Mouse (Mus musculus): Measurements from ENCODE around the gene Keap1.
"Not testable (repeated sequence)": the region's sequence is repeated elsewhere in the genome, so short reads cannot be mapped to it uniquely, and the experiment has no call there.

The Keap1 gene

DNA sequence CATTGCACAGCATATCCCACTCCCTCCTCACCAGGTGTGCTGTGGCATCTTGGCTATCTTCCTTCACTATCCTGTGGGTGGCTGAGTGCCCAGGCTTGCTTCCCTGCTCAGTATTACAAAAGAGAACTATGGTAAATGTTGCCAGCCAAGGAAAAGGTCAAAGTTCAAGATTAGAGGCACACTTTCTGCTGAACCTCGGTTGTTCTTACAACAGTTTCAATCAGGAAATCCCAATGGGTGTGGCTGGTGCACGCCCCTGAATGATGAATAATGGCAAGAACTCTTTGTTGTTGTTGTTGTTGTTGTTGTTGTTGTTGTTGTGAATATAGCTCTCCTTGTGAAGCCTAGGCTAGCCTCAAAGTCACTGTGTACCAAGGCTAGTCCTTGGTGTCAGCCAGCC is 22.7 kb upstream of the Keap1 start:
- DNase-seq (ENCODE audit: low spot score) = no peak

DNA sequence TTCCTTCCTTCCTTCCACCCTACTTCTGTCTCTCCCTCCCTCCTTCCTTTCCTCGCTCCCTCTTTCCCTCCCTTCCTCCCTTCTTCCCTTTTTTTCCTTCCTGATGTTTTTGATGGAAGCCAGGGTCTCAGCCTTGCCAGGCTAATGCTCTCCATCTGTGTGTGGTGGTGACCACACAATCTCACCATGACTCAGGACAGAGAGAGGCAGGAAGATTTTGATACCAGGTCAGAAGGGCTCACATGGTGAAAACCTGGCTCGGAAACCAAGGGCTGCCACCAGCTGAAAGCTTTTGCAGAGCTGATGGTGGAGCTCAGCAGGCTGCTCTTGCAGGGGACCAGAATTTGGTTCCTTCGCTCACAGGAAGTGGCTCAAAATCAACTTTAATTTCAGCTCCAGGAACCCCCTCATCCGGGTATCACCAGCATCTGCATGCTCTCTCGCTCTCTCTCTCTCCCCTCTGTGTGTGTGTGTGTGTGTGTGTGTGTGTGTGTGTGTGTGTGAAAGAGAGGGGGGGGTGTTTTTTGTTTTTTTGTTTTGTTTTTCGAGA is 21.4 kb upstream of the Keap1 start:
- no peak for DNase-seq (ENCODE audit: low spot score)

DNA sequence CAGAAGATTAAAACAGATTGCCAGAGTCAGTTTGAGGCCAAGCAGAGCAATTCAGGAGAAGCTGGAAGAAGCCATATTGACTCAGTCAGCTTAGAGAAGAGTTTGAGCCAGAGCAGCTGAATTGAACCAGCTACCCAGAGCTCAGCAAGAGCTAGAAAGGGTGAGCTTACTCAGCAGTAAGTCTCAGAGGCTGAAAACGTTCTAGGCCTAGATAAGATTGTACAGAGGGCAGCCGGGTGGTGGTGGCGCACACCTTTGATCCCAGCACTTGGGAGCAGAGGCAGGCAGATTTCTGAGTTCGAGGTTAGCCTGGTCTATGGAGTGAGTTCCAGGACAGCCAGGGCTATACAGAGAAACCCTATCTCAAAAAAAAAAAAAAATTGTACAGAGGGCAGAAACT is 17.2 kb upstream of the Keap1 start:
- not testable (repeated sequence) for DNase-seq (ENCODE audit: low spot score)

DNA sequence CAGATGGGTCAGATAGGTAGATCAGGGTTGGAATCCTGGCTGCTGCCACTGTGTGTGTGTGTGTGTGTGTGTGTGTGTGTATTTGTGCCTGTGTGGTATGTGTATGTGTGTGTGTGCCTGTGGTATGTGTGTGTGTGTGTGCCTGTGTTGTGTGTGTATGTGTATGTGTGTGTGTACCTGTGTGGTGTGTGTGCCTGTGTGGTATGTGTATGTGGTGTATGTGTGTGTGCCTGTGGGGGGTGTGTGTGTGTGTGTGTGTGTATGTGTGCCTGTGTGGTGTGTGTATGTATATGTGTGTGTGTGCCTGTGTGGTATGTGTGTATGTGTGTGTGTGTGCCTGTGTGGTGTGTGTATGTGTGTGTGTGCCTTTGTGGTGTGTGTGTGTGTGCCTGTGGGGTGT is 15.5 kb upstream of the Keap1 start:
- no peak for DNase-seq (ENCODE audit: low spot score)

DNA sequence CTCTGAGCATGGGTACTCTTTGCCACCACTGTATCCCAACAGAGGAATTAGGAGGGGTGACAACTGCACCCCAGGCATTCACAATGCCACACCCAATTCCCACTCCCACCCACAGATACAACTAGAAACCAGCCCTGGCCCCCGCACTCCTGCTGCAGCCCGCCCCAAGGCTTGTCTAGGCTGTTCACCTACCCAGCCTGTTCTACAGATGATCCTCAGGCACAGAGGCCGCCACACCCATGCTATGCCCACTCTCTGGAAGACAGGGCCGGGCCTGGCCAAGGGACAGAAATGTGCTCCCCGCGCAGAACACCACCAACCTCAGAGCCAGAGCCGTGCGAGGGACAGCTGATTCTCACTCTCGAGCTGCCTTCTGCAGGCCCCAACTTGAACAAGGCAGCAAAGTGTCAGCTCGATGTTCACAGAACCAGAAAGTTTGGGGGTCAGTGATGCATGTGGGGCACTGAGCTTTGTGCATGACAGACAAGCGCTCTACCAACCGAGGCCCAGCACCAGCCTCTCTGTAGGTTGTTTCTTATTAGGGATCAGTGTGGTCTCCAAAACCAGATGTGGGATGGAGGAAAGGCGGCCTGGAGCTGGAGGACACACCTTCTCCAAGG is 12.1 kb upstream of the Keap1 start:
- DNase-seq (ENCODE audit: low spot score) = no peak

DNA sequence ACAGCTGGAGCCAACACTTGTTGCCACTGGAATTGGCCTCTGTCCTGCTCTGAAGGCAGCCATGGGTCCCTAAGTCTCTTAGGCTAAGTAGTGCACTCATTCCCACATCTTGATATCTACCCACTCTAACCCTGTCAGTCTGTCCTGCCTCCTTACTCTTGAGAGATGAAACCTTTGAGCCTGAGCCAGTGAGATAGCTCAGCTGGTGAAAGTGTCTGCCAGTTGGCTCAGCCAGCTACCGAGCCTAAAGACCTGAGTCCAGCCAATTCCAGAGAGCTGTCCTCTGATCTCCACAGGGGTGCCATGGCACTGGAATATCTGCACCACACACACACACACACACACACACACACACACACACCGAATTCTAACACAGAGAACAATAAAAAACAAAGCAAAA is 11.3 kb upstream of the Keap1 start:
- DNase-seq (ENCODE audit: low spot score) = no peak

DNA sequence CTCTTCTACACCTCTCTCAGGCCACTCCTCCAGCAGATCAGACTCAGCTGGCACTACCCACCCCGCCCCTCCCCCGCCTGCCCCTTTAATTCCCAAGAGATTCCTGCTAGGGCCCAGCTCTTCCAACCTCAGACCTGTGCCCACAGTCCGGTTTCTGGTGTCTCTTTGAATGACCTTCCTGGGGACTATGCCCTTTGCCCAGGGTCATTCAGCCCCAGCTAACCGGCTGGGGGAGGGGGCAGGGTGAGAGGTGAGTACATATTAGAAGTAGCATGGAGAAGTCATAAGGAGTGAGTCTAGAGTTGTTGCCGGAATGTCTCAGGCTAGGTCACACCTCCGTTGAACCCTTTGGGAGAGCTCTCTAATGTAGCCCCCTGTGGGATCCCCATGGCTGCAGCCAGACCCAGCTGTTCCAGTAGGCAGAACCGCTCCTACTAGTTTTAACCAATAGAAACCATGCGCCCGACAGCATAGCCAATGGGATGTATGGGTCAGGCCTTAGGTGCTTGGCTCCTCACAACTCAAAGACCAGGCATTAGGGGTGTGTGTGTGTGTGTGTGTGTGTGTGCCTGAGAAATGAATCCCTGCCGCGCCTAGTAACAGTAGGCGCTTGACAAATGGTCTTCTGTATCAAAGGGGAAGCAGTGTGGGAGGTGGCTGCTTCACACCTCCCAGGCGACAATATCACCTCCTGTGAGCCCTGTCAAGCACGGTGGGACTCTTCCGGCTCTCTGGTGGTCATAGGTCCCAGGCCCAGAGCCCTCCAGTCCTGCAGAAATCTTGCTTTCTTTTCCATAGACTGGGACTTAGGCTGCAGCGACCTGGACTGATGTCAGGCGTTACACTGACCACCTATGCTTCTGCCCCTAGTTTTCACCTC is 10.7 kb upstream of the Keap1 start:
- no peak for DNase-seq (ENCODE audit: low spot score)

DNA sequence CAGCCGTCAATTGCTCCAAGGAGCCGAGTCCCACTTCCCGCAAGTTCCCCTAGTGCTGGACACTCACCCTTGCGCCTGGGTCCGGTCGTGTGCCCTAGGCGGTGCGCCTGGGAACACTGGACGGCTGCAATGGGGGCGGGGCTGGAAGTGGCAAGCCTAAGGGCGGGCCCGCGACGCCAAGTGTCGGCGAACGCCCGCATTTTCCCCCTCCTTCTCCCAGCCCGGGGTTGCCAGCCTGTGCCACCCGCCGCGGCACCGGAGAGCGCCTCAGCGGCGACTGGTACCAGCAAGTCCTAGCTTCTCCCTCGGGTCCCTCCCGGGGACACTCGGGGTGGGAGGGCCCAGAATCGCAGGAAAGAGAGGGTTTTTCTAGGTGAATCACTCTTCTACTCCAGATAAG is 9.2 kb upstream of the Keap1 start, which contains the start of gene S1pr5:
Gene S1pr5 (minus strand): TSS at position 118 of the 400 bp plus-strand sequence.
- peak; percentile 72 for DNase-seq (ENCODE audit: low spot score)

DNA sequence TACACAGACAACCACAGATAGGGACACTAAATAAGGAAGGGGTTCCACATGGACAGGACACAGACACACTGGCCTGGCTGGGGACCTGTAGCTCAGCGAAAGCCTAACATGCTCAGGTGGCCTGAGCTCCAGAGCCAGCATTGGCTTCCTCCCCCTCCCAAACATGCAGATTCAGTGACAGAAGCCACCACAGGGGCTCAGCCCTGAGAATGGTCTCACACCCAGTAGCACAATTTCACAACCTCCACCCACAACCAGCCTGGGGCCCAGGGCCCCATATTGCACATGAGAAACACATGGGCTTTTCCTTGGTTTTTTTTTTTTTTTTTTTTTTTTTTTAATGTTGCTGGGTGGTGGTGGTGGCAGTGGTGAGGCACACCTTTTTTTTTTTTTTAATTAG is 7.2 kb upstream of the Keap1 start:
- DNase-seq (ENCODE audit: low spot score) = no peak

DNA sequence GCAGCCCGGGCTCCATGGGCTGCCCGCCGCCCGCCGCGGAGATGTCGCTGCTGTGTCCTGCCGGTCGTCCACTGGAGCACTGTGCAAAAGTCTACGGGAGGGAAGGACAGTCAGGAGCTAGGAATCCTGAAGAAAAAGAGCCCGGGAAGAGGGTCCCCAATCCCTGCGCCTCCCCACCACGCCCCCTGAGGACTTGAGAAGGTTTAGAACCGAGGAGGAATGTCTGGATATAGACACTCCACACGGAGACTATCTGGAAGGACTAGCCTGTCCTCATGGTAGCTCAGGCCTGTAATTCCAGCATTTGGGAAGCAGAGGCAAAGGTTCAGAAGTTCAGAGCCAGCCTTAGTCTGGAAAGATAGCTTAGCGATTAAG is 5.9 kb upstream of the Keap1 start:
- DNase-seq (ENCODE audit: low spot score) = no peak

DNA sequence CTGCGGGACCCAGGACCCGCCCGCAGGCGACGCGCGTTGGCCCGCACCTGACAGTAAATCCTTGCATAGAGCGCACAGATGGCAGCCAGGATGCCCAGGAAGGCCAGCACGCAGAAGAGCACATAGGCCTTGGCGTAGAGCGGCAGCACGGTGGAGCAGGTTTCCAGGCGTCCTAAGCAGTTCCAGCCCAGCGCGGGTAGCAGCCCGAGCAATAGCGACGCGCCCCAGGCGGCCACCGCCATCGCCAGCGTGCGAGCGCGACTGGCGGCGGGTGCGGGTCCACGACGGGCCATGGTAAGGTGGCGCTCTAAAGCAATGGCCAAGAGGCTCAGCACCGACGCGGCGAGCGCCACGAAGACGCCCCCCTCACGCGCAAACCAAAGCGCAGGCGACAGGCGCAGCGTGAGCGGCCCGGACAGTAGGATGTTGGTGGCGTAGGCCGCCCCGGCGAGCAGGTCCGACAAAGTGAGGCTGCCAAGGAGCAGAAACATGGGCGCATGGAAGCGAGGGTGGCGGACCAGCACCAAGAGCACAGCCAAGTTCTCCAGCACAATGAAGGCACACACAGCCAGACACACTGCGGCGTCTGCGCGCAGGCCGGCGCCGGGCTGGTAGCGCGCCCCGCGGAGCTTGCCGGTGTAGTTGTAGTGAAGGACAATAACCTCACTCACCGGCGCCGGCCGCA is 5.4 kb upstream of the Keap1 start:
- DNase-seq (ENCODE audit: low spot score) = no peak

DNA sequence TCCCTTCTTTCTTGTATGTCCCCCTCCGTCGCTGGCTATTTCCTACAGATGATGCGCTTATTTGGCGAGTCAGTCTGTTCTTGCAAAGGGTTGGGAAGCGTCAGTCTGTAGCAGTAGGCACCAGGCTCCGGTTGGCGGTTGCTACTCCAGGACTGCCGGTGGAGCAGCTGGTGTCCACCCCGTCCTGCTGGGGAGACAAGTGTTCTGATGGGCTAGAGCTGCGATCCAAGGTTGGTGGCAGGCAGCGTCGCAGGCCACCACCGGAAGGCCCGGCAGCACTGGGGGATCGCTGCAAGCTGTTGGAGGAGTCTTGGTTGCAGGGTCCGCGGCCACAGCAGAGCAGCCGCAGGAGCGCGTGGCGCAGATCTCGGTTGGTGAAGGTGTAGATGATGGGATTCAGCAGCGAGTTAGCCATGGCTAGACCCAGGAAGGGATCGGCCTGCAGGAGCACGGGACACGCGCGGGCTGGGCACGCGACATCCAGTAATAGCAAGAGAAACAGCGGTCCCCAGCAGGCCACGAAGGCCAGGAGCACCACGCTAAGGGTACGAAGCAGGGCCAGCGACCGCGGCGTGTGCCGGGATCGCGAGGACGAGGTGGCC is 4.8 kb upstream of the Keap1 start:
- DNase-seq (ENCODE audit: low spot score) = no peak

DNA sequence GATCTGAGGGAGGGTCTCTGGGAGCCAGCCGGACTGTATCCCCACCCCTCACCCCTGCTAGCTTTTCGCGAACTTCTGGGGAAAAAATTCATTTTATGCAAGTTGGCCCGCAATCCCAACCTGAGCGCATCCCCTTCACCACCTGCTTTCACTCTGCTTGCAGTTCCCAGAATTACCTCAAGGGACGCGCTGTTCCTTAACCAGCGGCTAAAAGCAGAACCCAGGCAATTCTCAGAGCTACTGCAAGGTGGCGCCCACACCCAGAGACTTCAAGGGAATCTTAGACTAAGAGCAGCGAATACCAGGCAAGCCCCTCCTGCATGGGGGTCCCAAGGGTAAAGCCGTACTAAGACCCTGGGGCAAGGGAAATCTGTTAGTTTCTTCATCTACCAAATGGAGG is 2.2 kb upstream of the Keap1 start:
- peak; percentile 87 for DNase-seq (ENCODE audit: low spot score)

DNA sequence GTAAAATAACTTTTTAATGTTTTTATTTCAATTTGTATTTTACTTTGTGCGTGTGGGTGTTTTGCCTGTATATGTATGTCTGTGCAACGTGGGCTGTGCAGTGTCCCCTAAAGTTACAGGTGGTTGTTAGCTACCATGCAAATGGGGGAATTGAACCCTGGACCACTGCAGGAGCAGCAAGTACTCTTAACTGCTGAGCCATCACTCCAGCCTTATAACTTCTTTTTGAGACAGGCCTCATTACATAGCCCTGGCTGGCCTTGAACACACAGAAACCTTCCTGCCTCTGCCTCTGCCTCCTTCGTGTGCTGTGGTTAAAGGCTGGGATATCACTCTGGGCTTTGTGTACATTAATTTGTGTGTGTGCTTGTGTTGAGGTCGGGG is 296 bp upstream of the Keap1 start:
- no peak for DNase-seq (ENCODE audit: low spot score)

DNA sequence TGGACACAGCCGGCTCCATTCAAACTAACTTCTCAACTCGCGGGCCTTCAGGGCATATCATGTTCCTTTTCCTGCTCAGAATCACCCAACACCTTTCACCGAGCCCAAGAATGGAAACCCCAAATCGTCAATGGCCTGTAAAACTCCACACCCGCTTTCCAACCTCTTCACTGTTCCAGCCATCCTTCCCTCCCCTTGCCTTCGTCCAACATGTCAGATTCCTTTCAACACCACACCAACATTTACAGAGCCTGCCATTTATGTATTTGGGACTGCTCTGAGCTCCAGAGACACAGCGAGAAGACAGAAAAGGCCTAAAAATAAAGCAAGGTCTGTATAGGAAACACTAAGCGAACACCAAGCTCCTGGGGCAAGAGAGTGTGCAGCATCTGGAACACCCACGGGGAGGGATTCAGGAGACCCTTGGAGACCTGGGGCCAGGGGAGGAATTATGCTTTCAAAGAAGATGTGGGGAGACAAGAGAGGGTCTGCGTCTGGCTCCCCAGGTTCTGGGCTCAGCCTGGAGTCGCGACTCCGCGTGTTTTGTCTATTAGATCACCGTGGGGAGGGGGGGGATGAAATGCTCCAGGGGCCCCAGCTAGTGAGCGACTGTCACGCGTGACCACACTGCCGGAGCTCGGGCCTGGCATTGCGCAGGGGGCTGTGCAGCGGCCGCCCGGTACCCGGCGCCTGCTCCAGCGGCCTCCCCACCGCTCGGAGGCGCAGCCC is 993 bp downstream of the Keap1 start:
- no peak for DNase-seq (ENCODE audit: low spot score)

DNA sequence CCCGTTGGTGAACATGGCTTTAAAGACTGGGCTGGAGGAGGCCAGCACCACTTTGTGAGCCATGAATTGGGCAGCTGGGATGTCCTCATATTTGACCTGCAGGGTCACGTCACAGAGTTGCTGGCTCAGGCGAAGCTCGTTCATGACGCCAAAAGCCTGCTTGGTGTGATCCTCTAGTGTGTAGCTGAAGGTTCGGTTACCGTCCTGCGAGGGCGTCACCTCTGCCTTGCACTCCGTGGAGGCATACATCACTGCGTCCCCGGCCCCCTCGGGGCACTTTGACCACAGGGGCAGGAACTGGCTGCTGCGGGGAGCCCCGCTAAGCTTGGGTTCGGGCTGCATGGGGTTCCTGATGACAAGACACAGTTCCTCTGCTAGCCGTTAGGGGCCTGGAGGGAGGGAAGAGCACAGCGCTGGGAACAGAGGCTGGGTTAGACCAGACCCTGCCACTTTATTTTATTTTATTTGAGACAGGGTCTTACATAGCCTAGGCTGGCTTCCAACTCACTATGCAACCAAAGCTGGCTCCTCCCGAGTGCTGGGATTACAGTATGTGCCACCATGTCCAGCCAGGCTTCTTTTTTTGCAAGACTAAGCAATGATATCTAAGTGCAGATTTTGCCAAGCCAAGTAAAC is 1.7 kb downstream of the Keap1 start:
- no peak for DNase-seq (ENCODE audit: low spot score)

DNA sequence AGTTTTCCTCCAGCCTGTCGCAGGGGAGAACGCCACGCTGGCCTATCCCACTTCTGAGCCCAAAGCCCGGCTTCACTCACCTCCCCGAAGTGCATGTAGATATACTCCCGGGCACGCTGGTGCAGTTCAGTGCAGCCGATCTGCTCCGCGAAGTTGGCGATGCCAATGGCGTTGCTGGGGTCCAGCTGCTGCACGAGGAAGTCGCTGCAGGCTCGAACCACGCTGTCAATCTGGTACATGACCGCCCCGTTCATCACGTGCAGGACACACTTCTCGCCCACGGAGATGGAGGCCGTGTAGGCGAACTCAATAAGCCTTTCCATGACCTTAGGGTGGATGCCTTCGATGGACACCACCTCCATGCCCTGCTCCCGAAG is 2.2 kb downstream of the Keap1 start:
- DNase-seq (ENCODE audit: low spot score) = no peak

DNA sequence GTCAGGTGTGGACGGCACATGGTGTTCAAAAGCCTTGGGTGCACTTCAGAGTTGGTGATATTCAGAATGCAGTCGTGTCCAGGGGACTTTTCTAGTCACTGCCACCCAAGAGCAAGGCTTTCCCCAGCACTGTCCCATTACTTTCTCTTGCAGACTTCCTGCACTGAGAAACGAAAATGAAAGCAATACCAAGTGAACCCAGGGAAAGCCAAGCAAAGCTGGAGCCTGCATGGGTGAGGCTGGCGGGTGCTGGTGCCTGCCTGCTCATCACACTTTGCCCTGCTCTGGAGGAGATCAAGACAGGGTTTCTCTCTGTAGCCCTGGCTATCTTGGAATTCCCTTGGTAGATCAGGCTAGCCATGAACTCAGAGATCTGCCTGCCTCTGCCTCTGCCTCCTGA is 3.8 kb downstream of the Keap1 start:
- no peak for DNase-seq (ENCODE audit: low spot score)

DNA sequence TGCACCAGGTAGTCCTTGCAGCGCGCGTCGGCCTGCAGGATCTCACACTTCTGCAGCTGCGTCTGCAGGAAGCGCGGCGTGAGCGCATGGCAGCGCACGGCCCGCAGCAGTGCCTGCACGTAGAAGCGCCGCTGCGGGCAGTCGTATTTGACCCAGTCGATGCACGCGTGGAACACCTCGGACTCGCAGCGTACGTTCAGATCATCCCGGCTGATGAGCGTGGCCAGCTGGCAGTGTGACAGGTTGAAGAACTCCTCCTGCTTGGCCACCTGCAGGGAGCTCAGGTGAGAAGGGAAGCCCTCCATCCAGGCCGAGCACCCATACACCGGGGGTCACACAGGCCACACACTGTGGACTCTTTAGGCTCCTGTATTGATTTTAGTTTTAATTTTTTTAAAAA is 5.4 kb downstream of the Keap1 start:
- no peak for DNase-seq (ENCODE audit: low spot score)

DNA sequence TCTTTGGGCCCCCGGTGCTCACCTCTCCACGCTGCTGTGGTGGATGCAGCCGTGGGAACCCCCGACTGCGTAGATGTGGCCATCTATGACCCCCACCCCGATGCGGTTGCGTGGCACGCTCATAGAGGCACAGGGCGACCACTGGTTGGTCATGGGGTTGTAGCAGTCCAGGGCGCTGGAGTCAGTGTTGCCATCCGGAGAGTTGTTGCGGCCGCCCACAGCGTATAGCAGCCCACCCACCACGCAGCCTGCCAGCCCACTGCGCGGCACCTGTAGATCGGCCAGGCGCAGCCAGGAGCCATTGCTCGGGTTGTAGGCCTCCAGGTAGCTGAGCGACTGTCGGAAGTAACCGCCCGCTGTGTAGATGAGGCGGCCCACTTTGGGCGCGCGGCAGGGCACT is 5.8 kb downstream of the Keap1 start:
- no peak for DNase-seq (ENCODE audit: low spot score)

DNA sequence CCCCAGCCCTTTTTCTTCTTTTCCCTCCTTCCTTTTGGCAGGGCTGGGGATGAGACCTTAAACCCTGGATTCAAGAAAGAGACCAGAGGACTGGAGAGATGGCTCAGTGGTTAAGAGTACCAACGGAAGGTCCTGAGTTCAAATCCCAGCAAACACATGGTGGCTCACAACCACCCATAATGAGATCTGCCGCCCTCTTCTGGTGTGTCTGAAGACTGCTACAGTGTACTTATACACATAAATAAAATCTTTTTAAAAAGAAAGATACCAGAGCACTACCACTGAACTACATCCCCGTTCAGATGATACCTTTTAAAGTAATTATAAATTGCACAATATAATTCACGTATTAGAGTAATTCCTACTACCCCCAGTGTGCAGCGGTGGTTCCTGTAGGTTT is 6.3 kb downstream of the Keap1 start:
- no peak for DNase-seq (ENCODE audit: low spot score)
